Mouse (Mus musculus) megakaryocyte progenitor cell, adult 5-6 weeks (primary cell): ENCODE results near the gene Hist1h3a. TPM values are rescaled to one million over a fixed set of nuclear protein-coding genes. Genes with fewer than 3 reads are reported as not detected.
"Not testable (repeated sequence)": the region's sequence is repeated elsewhere in the genome, so short reads cannot be mapped to it uniquely, and the experiment has no call there.

Experiments
- ATAC-seq: replicated peaks from 2 replicates; pipeline ENCODE4 v1.8.0; 2016; ENCODE audit warnings: mild to moderate bottlenecking, moderate TSS enrichment, inconsistent platforms; ENCODE audit not compliant: poor library complexity
- total RNA-seq, 2 experiments: library from RNA; stranded (forward) in 1 of 2; stranded (reverse) in 1 of 2; fragments of 157-497, 149-512 nt in 1 of 2; fragments of 200-1000 nt in 1 of 2; gene quantifications; 2 replicates each; pipeline versions ENCODE4 v1.2.3 to v1.2.4; 2015 to 2017

The Hist1h3a gene
- total RNA-seq (2015) = 47.7 and 63.0 TPM in 2 replicates
- 393 and 612 TPM in 2 replicates for total RNA-seq (2017)

DNA sequence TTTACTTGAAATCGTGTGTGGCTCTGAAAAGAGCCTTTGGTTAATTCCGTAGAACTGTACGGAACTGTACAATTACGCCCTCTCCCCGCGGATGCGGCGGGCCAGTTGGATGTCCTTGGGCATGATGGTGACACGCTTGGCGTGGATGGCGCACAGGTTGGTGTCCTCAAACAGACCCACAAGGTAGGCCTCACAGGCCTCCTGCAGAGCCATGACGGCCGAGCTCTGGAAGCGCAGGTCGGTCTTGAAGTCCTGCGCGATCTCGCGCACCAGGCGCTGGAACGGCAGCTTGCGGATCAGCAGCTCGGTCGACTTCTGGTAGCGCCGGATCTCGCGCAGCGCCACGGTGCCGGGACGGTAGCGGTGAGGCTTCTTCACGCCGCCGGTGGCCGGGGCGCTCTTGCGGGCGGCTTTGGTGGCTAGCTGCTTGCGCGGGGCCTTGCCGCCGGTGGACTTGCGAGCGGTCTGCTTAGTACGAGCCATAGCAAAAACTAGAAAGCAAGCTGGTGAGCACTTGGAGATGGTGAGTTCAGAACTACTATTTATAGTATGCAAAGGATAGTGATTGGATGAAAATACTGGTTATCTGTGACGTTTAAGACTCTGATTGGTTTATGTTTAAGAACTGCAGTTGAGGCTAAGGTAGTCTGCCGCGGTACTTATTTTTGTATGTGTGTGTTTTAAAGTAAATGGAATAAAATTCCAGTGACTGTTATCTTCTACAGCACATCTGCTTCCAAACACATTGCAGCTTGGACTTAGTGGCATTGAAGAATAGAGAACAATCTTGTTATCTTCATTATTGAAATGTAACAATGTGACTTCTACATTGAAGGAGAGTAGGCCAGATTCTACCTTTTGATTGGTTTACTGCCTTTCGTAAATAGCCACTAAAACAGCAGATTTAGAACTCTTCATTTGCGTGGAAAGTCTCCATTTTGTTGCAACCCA is at the start of gene Hist1h3a:
Gene Hist1h3a, minus strand, starts transcription at position 516 of the 951 bp plus-strand sequence.
- ATAC-seq = peak; percentile 36

DNA sequence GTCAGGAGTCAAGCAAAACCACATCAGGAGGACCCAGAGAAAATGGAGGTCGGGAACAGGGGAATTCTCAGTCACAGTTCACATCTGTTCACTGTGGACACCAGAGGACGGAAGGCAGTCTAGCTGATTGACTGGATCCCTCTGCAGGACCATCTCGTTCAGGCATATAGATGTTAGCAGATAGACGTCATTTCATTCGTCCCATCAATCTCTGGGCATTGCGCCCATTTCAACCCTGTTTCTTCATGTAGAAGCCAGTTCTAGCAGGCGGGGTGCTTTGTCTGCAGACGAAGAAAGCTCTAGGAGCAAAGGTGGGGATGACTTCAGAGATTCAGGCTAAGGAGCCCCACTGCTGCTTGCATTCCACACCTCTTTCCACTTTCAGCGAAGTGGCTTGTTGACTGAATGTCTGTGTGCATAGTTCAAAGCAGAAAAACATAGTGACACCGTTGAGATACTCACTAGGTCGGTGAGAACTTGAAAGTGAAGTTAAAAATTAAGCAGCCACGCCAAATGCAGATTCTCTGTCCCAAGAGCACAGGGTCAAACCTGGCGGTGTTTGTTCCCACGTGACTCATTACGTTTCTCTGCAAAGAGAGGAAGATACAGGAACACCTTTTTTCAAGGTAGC is 44.4 kb upstream of the Hist1h3a start, which contains the start of gene Slc17a2:
Gene Slc17a2, plus strand, starts transcription at position 572 of the 631 bp plus-strand sequence.
- no peak for ATAC-seq

DNA sequence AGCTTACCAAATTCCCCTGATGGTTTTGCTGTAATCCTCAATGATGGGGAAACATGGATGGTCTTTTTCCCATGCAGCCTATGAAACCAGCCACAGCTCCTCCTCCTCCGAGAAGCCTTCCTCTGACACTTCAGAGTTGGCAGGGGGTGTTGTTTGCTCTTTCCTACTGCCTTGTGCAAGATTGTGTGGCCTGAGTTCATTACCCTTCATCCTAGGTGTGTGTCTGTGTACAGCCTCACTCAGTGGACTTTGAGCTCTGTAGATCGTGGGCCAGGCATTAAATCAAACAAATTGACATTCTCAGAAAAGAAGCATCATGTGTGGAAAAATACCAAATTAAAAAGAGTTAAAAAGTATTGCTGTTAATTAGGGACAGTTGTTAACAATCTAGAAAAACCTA is 42.3 kb upstream of the Hist1h3a start:
- no peak for ATAC-seq

DNA sequence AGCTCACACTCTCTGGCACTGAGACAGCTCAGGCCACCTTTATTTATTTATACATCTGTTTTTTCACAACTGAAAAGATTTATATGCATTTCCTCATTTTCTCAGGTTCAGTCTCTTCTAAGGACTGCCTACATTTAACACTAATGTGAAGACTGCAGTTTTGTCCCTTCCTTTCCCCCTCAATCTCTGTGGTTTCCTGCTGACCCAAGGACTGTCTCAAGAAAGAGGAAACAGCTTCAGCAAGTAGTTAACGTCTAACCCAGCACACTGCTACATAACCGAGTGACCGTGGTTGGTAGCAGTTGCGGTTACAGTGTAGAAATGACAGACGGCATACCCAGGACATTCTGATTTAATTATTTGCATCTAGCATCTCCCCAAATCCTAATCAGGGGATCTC is 37.2 kb upstream of the Hist1h3a start:
- peak; percentile 97 for ATAC-seq

DNA sequence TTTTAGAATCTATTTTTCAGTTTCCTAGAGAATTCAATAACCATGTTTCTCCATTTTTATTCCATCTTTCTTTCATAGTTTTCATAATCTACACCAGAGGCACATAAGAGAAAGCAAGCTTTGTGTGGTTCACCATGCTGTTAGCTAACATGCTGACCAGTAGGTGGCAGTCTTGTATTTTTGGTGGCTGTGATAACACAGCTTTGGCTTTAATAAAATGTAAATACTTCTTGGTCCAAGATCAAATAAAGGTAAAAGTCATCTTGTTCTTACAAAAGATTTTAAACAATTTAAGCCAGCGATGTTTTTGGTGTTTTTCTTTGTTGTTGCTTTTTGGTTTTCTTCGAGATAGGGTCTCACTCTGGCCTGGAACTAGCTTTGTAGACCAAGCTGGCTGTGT is 30.3 kb upstream of the Hist1h3a start:
- peak; percentile 88 for ATAC-seq

DNA sequence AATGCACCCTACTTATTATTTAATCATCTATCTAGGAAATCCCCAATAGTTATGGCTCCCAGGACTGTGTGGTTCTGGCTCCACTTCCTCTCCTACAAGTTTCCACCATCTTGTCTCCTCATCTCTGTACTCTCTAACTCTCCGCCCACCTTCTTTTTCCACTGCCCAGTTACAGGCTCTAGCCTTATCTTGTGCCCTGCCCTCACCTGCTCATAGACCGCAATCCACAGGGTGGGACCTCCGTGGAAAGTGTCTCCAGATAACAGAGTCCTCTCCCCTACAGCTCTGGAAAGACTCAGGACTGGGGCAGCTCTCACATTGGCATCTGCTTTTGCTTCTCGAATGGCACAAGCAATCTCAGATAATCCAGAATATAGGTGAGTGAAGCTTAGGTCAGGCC is 16.8 kb upstream of the Hist1h3a start:
- ATAC-seq = peak; percentile 46; the same call in 1 of the 2 replicates

DNA sequence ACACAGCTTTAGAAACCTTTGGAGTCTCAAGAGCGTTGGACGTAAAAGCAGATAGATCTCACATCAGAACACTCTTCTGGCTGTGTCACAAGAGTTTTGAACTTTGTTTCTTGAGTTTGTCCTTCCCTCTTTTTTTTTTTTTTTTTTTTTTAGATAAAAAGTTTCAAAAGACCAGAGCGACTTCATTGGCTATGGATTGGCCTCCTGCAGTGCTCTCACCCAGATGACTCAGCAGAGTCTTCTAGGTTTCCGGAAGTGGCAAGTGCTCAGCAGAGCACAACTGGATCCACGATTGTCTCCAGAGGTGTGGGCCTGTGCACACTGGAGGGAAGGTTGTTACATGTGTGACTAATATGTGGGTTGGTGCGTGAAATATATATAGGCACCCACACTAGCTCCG is 16.2 kb upstream of the Hist1h3a start:
- peak; percentile 74 for ATAC-seq

DNA sequence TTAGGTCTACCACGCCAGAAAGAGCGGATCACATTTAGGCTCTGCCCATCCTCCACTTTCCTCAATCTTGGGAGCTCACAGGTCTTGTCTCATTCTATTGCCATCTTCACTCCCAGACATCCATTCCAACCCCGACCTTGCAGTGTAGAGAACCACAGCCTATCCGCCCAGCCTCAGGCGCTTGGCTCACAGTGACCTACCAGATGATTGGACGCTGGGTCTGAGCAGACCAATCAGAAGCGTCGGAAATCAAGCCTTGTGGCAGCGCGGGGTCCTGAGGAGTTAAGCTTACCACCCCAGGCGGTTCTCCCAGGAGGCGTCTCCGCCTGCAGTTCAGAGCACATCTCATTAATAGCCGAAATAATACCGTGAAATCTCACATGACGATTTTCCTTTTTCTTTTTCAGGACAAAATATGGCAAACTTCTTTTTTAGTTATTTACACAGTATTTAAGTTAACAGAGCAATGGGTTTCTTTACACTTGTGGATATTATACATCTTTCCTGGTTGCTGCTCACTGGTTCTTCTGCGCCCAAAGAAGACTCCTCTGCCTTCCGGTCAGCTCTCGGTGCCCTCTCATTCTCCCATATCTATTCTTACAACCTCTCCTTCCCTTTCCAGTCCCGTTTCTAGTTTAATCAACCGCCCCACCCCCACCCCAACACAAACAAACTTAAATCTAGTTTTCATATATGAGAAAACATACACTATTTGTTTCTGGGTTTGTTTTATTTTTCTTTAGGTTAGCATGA is 10.6 kb upstream of the Hist1h3a start:
- peak; percentile 89 for ATAC-seq

DNA sequence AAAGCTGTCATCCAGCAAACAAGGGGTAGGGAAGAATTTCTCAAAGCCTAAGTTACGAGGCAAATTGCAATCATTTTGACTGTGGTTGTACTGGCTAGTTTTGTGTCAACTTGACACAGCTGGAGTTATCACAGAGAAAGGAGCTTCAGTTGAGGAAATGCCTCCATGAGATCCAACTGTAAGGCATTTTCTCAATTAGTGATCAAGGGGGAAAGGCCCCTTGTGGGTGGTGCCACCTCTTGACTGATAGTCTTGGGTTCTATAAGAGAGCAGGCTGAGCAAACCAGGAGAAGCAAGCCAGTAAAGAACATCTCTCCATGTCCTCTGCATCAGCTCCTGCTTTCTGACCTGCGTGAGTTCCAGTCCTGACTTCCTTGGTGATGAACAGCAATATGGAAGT is 7.4 kb upstream of the Hist1h3a start, which contains the start of gene Trim38:
Gene Trim38, plus strand, starts transcription at position 301 of the 400 bp plus-strand sequence.
- ATAC-seq = not testable (repeated sequence)

DNA sequence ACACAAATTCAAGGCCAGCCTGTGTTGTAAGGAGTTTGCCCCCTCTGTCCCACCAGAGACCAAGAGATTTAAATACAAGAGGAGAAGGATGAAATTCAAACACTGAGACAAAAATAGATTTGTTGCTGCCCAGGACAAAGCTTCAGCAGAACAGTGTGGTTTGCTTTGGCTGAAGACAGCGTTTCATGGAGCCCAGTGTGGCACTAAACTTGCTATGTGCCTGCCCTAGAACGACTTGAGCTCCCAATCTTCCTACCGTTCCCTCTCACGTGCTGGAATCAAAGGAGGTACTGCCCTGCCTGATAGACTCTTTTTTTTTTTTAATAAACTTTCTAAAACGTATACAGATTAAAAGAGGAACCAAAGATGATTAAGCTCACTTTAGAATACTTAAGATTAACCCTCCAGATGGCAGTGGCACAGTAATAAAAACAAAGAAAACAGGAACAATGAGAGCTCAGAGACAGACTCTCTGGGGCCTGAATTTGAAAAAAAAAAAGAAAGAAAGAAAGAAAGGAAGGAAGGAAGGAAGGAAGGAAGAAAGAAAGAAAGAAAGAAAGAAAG is 6.7 kb upstream of the Hist1h3a start:
- peak; percentile 39 for ATAC-seq

DNA sequence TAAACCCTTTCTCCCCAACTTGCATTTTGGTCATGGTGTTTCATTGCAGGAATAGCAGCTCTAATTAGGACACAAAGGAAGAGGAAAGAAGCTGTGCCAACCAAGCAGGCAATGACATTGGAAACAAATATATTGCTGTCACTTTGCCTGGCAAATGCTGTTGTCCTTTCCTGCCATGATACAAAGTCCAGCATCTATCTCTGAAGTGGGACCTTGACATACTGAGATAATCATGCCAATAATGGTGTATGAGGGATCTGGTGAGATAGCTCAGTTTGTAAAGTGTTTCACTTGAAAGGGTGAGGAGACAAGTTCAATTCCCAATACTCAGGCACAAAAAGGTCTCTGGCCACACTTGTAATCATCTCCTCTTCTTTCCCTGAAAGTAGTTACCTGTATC is 4.6 kb upstream of the Hist1h3a start:
- no peak for ATAC-seq

DNA sequence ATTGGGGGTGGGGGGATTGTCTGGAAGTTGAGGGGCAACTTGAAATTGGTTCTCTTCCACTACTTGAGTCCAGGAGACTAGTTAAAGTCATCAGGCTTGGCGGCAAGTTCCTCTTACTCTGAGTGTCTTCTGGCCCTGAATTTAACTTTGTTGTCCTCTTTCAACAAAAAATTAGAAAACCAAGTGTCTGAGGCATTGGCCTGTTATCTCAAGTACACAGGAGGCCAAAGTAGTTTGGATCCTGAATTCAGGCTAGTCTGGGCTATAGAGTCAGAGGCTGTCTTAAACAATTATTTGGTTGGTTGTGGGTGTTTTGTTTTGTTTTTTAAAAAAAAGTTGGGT is 3.0 kb upstream of the Hist1h3a start:
- ATAC-seq = no peak

DNA sequence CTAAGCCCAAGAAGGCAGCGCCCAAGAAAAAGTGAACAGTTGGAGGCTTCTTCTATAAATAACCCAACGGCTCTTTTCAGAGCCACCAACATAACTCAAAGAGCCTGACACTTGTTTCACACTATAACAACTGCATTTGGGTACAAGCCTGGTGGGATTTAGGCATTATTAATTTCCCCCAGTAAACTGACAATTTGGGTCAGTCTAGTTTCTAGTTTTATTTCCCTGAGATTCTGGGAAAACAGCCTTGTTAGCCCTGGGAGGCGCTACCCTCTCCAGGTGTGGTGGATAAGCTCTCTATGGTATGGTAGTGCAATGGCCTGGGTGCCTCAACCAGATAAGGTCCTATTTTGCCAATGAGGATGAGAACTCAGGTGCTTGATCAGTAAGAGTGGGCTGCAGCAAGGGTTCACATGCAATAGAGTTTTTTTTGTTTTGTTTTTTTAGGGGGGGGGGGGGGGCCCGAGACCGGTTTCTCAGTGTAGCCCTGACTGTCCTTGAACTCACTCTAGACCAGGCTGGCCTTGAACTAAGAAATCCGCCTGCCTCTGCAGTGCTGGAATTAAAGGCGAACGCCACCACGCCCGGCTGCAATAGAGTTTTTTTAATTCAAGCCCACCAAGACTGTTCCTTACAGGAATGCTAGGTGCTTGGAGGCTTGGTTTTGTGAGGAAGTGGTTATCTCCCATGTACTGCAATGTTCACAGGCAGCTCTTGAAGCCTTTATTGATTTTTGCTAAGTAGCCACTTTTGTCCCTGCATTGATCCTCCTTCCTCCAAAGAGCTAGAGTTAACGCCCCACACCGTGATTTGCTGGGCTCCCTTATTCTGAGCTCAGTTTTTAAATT is 2.4 kb upstream of the Hist1h3a start:
- ATAC-seq = no peak

DNA sequence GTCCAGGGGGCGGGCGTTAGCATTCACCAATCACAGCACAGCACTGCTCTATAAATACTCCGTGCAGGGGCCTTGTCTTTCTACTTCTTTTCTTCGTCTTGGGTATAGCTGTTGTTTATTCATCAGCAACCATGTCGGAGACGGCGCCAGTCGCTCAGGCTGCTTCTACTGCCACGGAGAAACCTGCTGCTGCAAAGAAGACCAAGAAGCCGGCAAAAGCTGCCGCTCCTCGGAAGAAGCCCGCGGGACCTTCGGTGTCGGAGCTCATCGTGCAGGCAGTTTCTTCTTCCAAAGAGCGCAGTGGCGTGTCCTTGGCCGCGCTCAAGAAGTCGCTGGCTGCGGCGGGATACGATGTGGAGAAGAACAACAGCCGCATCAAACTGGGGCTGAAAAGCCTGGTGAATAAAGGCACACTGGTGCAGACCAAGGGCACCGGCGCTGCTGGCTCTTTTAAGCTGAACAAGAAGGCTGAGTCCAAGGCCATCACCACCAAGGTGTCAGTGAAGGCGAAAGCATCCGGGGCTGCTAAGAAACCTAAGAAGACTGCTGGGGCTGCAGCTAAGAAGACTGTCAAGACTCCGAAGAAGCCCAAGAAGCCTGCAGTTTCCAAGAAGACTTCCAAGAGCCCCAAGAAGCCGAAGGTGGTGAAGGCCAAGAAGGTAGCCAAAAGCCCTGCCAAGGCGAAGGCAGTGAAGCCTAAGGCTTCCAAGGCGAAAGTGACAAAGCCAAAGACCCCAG is 1.6 kb upstream of the Hist1h3a start, which contains the start of gene Hist1h1a:
Gene Hist1h1a, plus strand, starts transcription at position 81 of the 738 bp plus-strand sequence.
- peak; percentile 43 for ATAC-seq

DNA sequence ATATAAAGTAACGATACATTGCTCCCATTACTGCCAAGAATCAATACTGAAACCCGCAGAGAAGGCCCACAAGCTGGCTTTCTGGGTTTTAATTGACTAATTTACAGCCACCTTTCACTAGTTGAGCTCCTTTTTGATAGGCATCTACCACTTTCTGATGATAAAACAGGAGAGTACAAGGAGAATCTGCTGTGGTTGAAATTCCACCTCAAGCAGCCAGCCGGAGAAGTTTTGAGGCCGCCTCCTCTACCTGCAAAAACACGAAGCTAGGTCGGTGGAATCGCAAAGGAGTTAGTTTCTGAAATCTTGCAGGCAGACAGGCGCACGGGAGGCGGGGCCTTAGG is 1.0 kb upstream of the Hist1h3a start:
- ATAC-seq = no peak

DNA sequence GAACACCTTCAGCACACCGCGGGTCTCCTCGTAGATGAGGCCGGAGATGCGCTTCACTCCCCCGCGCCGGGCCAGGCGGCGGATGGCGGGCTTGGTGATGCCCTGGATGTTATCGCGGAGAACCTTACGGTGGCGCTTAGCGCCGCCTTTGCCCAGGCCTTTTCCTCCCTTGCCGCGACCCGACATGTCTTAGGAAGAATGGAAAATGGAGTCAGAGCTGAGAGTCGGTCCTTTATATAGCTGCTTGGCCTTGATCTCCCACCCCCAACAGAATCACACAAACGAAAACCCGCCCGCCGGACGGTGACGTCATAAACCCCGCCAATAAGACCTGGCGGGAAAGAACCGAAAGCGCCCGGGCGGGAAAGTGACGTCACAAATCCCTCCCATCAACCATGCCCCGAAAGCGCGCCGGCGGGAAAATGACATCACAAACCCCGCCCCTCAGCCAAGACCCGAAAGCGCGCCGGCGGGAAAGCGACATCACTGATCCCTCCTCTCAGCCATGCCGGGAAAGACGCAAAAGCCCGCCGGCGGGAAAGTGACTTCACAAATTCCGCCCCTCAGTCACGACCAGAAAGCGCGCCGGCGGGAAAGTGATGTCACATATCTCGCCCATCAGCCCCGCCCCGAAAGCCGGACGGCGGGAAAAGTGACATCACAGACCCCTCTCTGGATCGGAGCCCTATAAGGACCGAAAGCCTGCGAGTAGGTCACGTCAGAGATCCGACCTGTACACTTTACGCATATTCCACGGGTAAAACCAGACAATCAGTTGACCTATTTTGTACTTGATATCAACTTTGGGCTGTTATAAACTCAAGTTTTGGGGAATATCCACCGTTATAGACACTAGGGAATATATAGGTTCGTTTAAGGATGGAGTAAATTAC is 968 bp downstream of the Hist1h3a start, which contains the start of gene Hist1h4a:
Gene Hist1h4a, minus strand, starts transcription at position 259 of the 893 bp plus-strand sequence.
- ATAC-seq = peak; percentile 35

DNA sequence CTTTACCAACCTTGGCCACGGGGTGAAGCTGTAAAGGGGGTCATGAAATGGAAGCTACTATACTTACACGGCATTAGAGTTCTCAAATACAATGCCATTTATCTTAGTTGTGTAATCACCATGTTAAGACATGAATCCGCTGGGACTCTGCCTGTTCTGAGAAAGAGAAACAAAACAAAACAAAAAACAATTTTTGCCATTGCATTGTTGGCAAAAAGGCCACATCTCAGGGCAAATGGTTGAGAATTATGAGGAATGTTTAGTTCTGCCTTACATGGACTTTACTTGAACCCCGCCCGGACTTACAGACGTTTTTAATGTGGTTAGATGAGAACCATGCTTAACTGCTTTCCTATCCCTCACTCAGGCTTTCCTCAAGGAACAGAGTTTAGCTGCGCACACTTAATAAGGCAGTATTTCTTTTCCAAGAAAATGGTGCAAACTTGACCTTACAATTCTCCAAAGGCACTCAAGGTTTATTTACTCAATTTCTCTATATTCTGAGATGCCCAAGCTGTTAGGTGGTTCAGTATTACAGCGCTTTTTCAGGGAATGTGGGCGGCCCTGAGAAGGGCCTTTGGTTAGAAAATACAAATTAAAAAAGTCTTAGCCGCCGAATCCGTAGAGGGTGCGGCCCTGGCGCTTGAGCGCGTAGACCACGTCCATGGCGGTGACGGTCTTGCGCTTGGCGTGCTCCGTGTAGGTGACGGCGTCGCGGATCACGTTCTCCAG is 1.8 kb downstream of the Hist1h3a start:
- no peak for ATAC-seq

DNA sequence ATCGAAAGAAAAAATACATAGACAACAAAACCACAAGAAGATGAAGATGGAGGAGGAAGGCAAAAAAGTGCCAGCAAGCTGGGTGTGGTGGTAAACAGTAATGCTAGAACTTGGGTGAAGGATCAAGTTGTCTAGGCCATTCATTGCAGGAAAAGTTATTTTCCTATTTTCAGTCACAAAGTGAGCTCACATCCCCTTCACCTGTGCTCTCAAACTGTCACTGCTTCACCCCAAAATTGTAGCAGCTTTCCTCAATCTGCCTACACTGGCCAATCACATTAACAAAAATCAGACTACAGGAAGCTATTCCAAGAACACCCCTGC is 2.3 kb downstream of the Hist1h3a start:
- ATAC-seq = no peak
